Mouse (Mus musculus): ENCODE measurements around the gene Klk12. TPM values are rescaled to one million over a fixed set of nuclear protein-coding genes. Genes with fewer than 3 reads are reported as not detected.

Klk12 gene
- not detected for total RNA-seq (2023)

DNA sequence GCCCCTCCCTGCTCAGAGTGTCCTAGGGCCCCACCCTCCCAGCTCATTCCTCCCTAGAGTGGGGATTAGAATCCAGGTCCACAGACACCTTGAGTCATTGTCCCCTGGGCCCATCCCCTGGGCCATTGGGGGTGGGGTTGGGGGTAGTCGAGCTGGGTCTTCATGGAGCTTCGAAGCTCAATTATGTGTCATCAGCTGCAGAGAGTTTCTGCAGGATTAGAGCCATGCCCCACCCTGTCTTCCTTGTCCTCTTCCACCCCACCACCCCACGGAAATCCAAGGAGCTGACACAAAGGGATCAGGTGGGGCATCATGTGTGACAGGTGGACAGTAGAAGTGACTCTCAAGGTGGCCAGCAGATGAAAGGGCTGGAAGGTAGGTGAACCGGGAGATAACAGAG lies at the start of gene Klk12:
Gene Klk12 (plus strand): TSS at position 301 of the 400 bp plus-strand sequence.

DNA sequence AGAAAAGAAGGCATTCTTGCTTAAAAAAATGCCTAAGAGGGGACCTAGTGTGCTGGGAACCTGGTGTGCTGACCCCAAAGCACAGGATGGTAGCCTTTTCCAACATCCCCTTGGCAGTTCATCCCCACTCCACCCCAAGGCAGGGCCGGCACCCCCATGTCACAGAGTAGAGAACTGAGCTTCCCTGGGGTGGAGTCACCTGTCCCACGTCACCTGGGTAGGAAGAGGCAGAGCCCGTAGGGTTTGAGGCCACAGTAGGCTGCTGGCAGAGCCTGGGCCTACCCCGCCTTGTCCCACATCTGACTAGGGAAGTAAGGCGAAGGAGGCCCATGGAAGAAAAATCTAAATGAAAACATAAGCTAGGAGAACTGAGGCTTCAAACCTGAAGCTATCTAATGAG lies 5.7 kb downstream of the Klk12 start, which contains the start of gene Klk11:
Gene Klk11 (plus strand): TSS at position 241 of the 400 bp plus-strand sequence.

DNA sequence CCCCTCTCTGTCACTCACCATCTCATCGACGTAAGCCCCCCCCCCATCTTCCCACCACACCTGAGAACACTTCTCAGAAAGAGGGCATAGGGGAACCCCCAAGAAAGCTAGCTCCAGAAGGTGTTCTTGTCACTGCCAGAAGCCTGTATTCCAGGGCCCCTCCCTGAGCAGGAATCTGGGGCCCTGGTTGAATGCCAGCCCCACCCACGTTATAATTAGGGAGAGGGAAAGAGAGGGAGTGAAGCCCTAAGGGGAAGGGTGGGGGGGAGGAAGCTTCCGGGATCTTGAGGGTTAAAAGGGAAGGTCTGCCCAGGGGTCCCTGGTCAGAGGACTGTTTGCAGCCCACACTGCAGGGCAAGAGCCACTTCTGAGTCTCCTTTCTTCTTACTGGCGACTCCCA lies 12.0 kb downstream of the Klk12 start, which contains the start of gene Klk10:
Gene Klk10 (plus strand): TSS at position 290 of the 400 bp plus-strand sequence.

DNA sequence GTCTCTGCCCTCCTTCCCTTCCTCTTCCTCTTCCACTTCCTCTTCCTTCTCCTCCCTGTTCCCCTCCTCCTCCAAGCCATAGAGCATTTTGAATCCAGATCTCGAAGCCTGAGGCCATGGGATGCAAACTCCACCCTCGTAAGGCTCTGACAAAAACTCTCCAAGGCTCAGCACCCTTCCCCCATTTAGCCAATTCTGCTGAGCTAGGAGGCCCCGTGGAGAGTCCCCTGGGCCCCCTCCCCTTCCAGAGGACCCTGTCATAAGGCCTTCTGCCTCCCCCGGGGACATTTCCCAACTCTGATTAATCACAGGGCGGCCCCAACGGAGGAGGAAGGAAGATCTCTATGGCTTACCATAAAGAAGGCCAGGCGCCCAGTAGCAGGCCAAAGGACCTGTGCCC lies 22.9 kb downstream of the Klk12 start, which contains the start of gene Klk9:
Gene Klk9 (plus strand): TSS at position 301 of the 400 bp plus-strand sequence.

DNA sequence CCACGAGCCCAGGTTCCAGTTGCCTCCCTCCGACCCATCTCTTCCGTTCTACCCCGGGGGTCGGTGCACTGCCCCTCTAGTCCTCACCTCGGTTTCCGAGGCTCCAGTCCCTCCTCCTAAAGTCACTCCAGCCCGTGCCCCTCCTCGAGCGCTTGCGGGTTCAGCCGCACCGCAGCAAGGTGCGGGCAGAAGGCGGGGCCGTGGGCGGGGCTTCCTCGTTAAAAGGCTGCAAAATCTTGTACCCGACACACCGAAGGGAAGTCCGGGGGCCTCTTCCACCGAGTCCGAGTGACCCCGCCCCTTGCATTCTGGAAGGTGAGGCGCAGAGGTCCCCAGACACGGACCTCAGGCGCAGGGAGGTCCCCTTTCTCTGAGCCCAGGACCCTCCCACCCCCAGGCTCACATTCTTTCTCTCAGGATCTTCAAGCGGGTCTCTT lies 28.7 kb downstream of the Klk12 start, which contains the start of gene Klk8:
Gene Klk8 (plus strand): TSS at position 245 of the 437 bp plus-strand sequence.

DNA sequence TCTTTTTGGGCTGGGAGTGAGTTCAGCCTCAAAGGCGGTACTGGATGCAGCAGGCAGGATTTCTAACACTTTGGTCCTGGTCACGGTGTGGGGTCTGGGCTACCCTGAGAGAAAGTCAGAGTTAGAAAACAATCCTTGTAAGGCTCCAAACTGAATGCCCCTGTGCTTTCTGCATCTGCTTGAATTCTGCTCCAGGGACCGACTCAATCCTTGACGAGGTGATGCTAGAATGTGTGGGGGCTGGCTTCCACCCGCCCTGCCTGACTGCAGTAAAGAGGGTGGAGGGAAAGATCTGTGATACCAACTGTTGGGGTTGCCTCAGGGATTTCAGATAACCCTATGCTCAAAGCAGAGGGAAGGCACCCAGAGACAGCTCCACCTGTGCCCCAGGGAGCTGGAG lies 42.3 kb downstream of the Klk12 start, which contains the start of gene Klk7:
Gene Klk7 (plus strand): TSS at position 301 of the 400 bp plus-strand sequence.

Other genes starting within 250 kb of the Klk12 start
- gene Cd33, start 224.5 kb upstream of the Klk12 start, total RNA-seq (2023) = 10 to 100 TPM; 61.6 to 75.0 TPM
- gene Zfp658, start 206.6 kb upstream of the Klk12 start, total RNA-seq (2023) = 10 to 100 TPM; 10.2 to 11.0 TPM
- 10 to 100 TPM; 10.5 to 10.7 TPM for gene Zfp719, start 189.3 kb upstream of the Klk12 start, total RNA-seq (2023)
- 1 to 10 TPM in 1 of 2 experiments, not detected in 1; 1.2 TPM for gene Zfp819, start 161.7 kb upstream of the Klk12 start, total RNA-seq (2023)
- not detected for gene Ceacam18, start 134.2 kb upstream of the Klk12 start, total RNA-seq (2023)
- gene Siglece, start 108.7 kb upstream of the Klk12 start, total RNA-seq (2023) = 100 to 1,000 TPM; 128 to 137 TPM
- gene Ctu1, start 96.9 kb upstream of the Klk12 start, total RNA-seq (2023) = 1 to 10 TPM; 6.9 to 7.3 TPM
- not detected for gene Klk14, start 78.5 kb upstream of the Klk12 start, total RNA-seq (2023)
- not detected for gene Klk13, start 56.3 kb upstream of the Klk12 start, total RNA-seq (2023)
- gene Klk11, start 5.7 kb downstream of the Klk12 start, total RNA-seq (2023) = not detected
- not detected for gene Klk10, start 12.1 kb downstream of the Klk12 start, total RNA-seq (2023)
- gene Klk9, start 23.0 kb downstream of the Klk12 start, total RNA-seq (2023) = not detected
- 1 to 10 TPM; 4.9 to 5.3 TPM for gene Klk8, start 28.7 kb downstream of the Klk12 start, total RNA-seq (2023)
- gene Klk7, start 42.4 kb downstream of the Klk12 start, total RNA-seq (2023) = not detected
- not detected for gene Klk6, start 55.6 kb downstream of the Klk12 start, total RNA-seq (2023)
- gene Klk5, start 73.1 kb downstream of the Klk12 start, total RNA-seq (2023) = not detected
- gene Klk4, start 112.3 kb downstream of the Klk12 start, total RNA-seq (2023) = not detected
- not detected for gene Klk15, start 164.8 kb downstream of the Klk12 start, total RNA-seq (2023)
- gene Klk1b8, start 181.8 kb downstream of the Klk12 start, total RNA-seq (2023) = not detected
- gene Klk1b1, start 197.9 kb downstream of the Klk12 start, total RNA-seq (2023) = not detected
- gene Klk1b9, start 207.2 kb downstream of the Klk12 start, total RNA-seq (2023) = not detected
- not detected for gene Klk1b11, start 227.0 kb downstream of the Klk12 start, total RNA-seq (2023)
- gene Klk1b26, start 243.3 kb downstream of the Klk12 start, total RNA-seq (2023) = not detected